Mouse (Mus musculus) midbrain, embryonic 16.5 days (tissue): ENCODE measurements around the gene Bbs5. TPM values are rescaled to one million over a fixed set of nuclear protein-coding genes. Genes with fewer than 3 reads are reported as not detected.

Experiments used
- ATAC-seq: fragments of 200-750 bp; cut with Nextera tagmentation; 2 replicates; pipeline ENCODE4 v1.8.0; 2017; ENCODE audit warnings: moderate TSS enrichment
- H3K27ac ChIP-seq: fragments of 300-500 bp; sonication (generic); 2 replicates; pipeline ENCODE4 v1.5.1; 2014; ENCODE audit warnings: mild to moderate bottlenecking, low read length, mixed read lengths
- H3K27me3 ChIP-seq: fragments of 300-500 bp; sonication (generic); 2 replicates; pipeline ENCODE4 v1.6.1; 2014; ENCODE audit warnings: low read depth, low read length, mixed read lengths; ENCODE audit not compliant: control insufficient read depth, insufficient read depth
- H3K36me3 ChIP-seq: fragments of 300-500 bp; sonication (generic); 2 replicates; pipeline ENCODE4 v1.6.1; 2014; ENCODE audit warnings: mild to moderate bottlenecking, low read length, moderate library complexity, mixed read lengths; ENCODE audit not compliant: control insufficient read depth, insufficient read depth
- H3K4me1 ChIP-seq: fragments of 300-500 bp; sonication (generic); 2 replicates; pipeline ENCODE4 v1.6.1; 2014; ENCODE audit warnings: mild to moderate bottlenecking, low read length, mixed read lengths; ENCODE audit not compliant: control insufficient read depth, insufficient read depth
- H3K4me2 ChIP-seq: fragments of 300-500 bp; sonication (generic); 2 replicates; pipeline ENCODE4 v1.6.1; 2014; ENCODE audit warnings: mild to moderate bottlenecking, low read length, mixed read lengths
- H3K4me3 ChIP-seq: fragments of 300-500 bp; sonication (generic); 2 replicates; pipeline ENCODE4 v1.5.1; 2014; ENCODE audit warnings: low read depth, mild to moderate bottlenecking, low read length, moderate library complexity, mixed read lengths
- H3K9ac ChIP-seq: fragments of 300-500 bp; sonication (generic); 2 replicates; pipeline ENCODE4 v1.6.1; 2014; ENCODE audit warnings: low read depth, low read length, mixed read lengths
- H3K9me3 ChIP-seq: fragments of 300-500 bp; sonication (generic); replicated peaks from 2 replicates; pipeline ENCODE4 v1.6.1; 2014; ENCODE audit warnings: mild to moderate bottlenecking, low read length, mixed read lengths; ENCODE audit not compliant: control insufficient read depth, poor library complexity, severe bottlenecking
- WGBS: fragments of 180-500 bp; shearing (Covaris S2); extraction: QIAGEN DNeasy Blood & Tissue Kit; methylation state at CpG from one replicate; pipeline ENCODE4 v1.1.7; 2014; 5-methylcytosine and 5-hydroxymethylcytosine counted together
- polyA plus RNA-seq: library from polyadenylated mRNA; unstranded; fragments of >200 nt; fragmentation: Nextera tagmentation; extraction: Ambion mirVana; gene quantifications from 2 replicates; pipeline ENCODE4 v1.2.1, GENCODE M21; 2015

Bbs5 gene
- polyA plus RNA-seq, 1 experiment from 2014 or later: 31.5 TPM

DNA sequence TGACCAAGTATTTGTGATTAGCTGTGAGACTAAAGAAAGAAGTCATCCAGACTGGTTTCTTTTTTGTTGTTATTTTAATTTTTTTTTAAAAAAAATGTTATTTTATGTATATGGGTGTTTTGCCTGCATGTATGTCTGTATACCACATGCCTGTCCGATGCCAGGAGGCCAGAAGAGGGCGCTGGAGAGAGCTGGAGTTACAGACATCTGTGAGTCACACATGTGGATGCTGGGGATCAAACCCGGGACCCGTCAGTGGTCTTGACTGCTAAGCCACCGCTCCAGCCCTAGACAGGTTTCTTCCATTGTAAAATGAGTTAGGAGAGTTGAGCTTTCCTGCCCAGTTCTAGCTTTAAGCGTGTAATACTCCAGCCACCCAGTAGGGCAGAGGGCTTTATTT is 33.0 kb downstream of the Bbs5 start:
- no peaks in the 10 kb centered on the region for H3K36me3 ChIP-seq
- H3K27me3 ChIP-seq: no peaks in the 10 kb centered on the region
- H3K27ac ChIP-seq: no peak overlapping the region
- H3K4me1 ChIP-seq: peaks cover 9% of the 10 kb centered on the region
- no peak overlapping the region for H3K4me2 ChIP-seq
- H3K4me3 ChIP-seq: no peak overlapping the region
- no peaks in the 10 kb centered on the region for H3K9me3 ChIP-seq
- no peak overlapping the region for H3K9ac ChIP-seq
- ATAC-seq: no peak
- WGBS: 64% methylated on average over 6 of the region's 6 CpGs

DNA sequence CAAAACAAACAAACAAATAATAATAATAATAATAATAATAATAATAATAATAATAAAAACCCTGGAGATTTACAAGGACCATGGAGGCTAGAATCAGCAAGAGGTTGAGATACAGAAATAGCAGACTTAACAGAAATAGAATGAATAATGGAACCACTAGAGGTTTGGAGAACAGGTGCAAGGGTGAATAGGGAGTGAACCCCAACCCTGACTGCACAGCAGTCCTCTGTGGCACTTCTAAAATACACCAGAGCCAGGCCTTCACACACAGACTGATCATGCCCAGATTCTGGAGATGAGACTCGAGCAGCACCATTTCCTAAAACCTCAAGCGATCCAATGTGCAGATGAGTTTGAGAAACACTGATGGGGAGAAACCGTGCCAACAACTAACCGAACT is 35.0 kb downstream of the Bbs5 start:
- no peak overlapping the region for H3K4me3 ChIP-seq

DNA sequence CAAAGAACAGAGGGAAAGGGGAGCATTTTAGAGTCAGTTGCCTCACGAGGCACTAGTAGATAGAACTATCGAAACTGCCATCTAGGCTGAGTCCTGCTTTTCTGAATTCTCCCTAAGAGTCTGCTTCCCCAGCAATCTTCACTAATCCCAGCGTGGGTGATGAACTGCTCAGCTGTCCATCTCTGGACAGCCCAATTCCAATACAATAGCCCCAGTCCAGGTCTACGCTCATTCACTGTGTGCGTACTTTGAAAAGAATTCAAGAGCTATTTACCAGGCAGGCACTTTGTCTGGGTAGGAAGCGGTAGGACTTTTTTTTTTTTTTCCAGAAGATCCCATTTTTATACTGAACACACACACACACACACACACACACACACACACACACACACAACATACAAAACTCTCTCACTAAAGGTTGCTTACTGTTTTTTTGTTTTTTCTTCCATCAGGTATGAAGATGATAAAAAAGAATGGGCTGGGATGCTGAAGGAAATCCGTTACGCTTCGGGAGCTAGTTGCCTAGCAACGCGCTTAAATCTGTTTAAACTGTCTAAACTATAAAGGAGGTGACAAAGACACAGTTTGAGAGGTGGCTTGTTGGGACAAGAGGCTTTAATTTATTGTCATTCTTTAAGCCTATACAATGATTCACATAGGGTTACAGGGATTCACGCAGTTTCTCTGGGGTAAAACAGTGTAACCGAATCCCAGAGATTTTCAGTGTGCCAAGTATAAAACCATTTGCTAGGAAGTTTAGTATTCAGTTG is 36.2 kb downstream of the Bbs5 start:
- 10% methylated on average over 13 of the region's 13 CpGs for WGBS
- no peaks in the 10 kb centered on the region for H3K27me3 ChIP-seq
- ATAC-seq: peak; percentile 75
- H3K4me3 ChIP-seq: peak overlapping the region; percentile 9; the same call in 1 of the 2 replicates
- no peaks in the 10 kb centered on the region for H3K9me3 ChIP-seq
- peak overlapping the region; percentile 42 for H3K4me2 ChIP-seq
- no peak overlapping the region; the same call in 1 of the 2 replicates for H3K27ac ChIP-seq
- peaks cover 15% of the 10 kb centered on the region for H3K36me3 ChIP-seq
- peaks cover 9% of the 10 kb centered on the region for H3K4me1 ChIP-seq
- no peak overlapping the region for H3K9ac ChIP-seq

More for the DNA sequence above, 35.0 kb downstream of the Bbs5 start:
- H3K27ac ChIP-seq: no peak overlapping the region
- no peaks in the 10 kb centered on the region for H3K27me3 ChIP-seq
- H3K4me1 ChIP-seq: peaks cover 9% of the 10 kb centered on the region
- ATAC-seq: no peak
- H3K36me3 ChIP-seq: peaks cover 6% of the 10 kb centered on the region
- 78% methylated on average over 4 of the region's 4 CpGs for WGBS
- no peaks in the 10 kb centered on the region for H3K9me3 ChIP-seq
- no peak overlapping the region for H3K4me2 ChIP-seq
- no peak overlapping the region for H3K9ac ChIP-seq

DNA sequence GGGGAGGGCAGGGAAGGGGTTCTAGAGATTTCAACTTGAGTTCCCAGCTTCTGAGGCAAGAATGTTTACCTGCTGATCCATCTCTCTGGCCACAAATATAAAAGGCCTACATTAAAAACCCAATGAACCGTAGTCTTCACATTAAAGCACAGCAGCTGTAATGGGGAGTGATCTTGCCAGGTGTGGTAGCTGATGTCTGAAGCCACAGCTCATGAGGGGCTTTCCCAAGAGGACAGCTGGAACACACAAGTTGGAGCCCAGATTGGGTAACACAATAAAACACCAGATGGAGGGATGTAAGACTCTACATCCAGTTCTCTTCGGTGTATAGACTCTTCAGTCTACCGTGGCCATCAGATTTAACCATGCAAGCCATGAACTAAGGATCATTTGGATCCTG is 37.5 kb downstream of the Bbs5 start:
- H3K36me3 ChIP-seq: peaks cover 18% of the 10 kb centered on the region
- H3K4me1 ChIP-seq: peaks cover 9% of the 10 kb centered on the region
- no peak overlapping the region for H3K4me3 ChIP-seq
- H3K4me2 ChIP-seq: no peak overlapping the region
- H3K9ac ChIP-seq: no peak overlapping the region
- 94% methylated on average over 3 of the region's 3 CpGs for WGBS
- ATAC-seq: no peak
- H3K27ac ChIP-seq: no peak overlapping the region
- no peaks in the 10 kb centered on the region for H3K27me3 ChIP-seq
- no peaks in the 10 kb centered on the region for H3K9me3 ChIP-seq

DNA sequence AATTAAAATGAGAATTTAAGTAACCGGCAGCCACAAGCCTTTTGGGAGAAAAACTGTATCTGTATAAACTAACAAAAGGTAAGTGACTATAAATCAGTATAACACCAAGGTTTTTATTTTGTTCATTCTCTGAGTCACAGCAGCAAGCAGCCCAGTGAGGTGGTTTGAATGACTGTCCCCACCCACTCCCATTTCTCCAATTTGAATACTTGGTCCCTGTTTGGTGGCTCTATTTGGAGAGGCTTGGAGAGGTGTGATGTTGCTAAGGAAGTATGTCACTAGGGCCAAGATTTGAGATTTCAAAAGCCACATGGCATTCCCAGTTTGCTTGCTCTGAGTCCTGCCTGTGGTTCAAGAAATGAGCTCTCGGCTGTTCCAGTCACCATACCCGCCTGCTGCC is 43.2 kb downstream of the Bbs5 start:
- 91% methylated on average over 3 of the region's 3 CpGs for WGBS
- Histone ChIP-seq H3K4me1 (no peaks in the 10 kb centered on the region), H3K4me2 (no peak overlapping the region), H3K9ac (no peak overlapping the region), H3K4me3 (no peak overlapping the region), H3K27me3 (no peaks in the 10 kb centered on the region), H3K36me3 (peaks cover 48% of the 10 kb centered on the region), H3K9me3 (no peaks in the 10 kb centered on the region), H3K27ac (no peak overlapping the region)
- ATAC-seq: no peak

DNA sequence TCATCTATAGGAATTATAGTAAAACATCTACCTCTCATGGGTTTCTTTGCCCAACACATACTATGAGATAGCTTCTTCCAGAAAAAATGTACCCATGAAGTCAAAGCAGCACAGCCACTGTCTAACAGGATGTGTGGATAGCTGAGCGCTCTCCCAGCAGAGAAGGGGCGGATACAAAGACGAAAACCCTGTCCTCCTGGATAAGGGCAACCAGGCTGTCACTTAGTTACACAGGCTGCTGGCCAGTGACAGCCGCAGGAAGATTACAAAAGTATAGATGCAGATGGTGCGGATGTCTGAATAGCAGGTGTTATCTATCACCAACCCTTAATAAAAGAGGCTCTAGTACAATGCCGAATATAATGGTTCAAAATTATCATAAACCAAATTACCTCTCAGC is 43.9 kb downstream of the Bbs5 start:
- Histone ChIP-seq H3K4me1 (no peaks in the 10 kb centered on the region), H3K9ac (no peak overlapping the region), H3K4me3 (no peak overlapping the region), H3K27ac (no peak overlapping the region), H3K36me3 (peaks cover 48% of the 10 kb centered on the region), H3K4me2 (no peak overlapping the region), H3K27me3 (no peaks in the 10 kb centered on the region), H3K9me3 (no peaks in the 10 kb centered on the region)
- 81% methylated on average over 6 of the region's 6 CpGs for WGBS
- ATAC-seq: no peak

DNA sequence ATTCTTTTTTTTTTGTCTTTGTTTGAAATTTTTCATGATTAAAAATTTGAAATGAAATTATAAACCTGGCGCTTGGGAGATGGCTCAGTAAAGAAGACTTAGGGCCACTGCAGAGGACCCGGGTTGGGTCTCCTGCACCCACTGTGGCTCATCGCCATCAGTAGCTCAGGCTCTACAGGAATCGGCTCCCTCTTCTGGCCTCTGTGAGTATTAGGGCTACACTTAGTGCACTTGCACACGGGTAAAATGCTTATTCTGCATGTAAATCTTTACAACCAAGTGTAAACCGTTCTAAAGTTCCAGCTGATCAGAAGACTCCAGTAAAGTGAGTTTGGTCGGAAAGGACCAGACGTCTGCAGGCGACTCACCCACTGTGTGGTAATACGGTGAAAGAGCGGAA is 46.5 kb downstream of the Bbs5 start:
- WGBS: 98% methylated on average over 11 of the region's 11 CpGs
- Histone ChIP-seq H3K27me3 (no peaks in the 10 kb centered on the region), H3K9me3 (no peaks in the 10 kb centered on the region; the same call in 1 of the 2 replicates), H3K36me3 (peaks cover 38% of the 10 kb centered on the region), H3K4me2 (no peak overlapping the region), H3K27ac (no peak overlapping the region), H3K4me3 (no peak overlapping the region), H3K4me1 (no peaks in the 10 kb centered on the region), H3K9ac (no peak overlapping the region)
- ATAC-seq: no peak

DNA sequence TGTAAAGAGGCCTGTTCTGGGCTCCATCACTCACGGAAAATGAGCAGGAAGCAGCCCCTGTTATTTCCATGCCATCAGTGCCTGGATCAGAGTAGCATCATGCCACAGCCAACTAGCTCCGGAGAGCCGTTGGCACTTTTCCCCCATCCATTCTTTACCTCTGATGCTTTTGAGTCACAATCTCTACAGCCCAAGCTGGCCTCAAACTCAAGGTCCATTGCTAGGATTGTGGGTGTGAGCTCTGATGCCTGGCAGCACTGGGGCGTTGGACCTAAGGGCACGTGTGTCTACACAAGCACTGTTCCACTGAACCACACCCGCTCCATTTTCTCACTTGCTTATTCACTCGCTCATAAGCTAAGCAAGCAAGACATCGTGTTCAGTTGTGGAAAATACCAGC is 53.5 kb downstream of the Bbs5 start:
- Histone ChIP-seq H3K4me3 (no peak overlapping the region), H3K4me1 (no peaks in the 10 kb centered on the region), H3K27ac (no peak overlapping the region), H3K27me3 (no peaks in the 10 kb centered on the region), H3K36me3 (peaks cover 43% of the 10 kb centered on the region), H3K9me3 (peaks cover 2% of the 10 kb centered on the region; the same call in 1 of the 2 replicates), H3K9ac (no peak overlapping the region), H3K4me2 (no peak overlapping the region)
- ATAC-seq: no peak
- WGBS: 96% methylated on average over 8 of the region's 8 CpGs

DNA sequence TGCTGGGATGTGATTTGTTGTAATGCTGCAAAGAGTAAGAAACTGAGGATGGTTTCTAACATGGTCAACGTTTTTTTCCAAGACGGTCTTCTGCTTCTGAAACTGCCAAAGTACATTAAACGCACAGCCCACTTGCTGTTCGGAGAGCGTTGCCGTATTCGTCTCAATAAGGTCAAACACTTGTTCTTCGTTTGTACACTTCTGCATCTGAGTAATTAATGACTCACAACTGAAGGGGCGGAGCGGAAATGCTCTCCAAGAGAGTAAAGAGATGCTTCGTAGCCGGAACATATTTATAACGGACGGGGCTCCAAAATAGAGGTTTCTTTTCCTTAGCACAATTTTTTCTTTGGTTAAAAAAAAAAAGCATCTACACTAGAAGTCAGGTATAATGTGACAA is 65.2 kb downstream of the Bbs5 start:
- 91% methylated on average over 14 of the region's 14 CpGs for WGBS
- Histone ChIP-seq H3K27ac (no peak overlapping the region), H3K4me1 (peaks cover 11% of the 10 kb centered on the region), H3K27me3 (no peaks in the 10 kb centered on the region), H3K9ac (no peak overlapping the region), H3K9me3 (no peaks in the 10 kb centered on the region), H3K4me3 (no peak overlapping the region), H3K4me2 (peak overlapping the region; percentile 78; the same call in 1 of the 2 replicates), H3K36me3 (peaks cover 2% of the 10 kb centered on the region)
- no peak for ATAC-seq
